Mouse (Mus musculus): ENCODE measurements at regions not wholly inside any gene's neighbourhood (a gene's known extent, or its start where the extent isn't known, plus 50 kb on each side); places are given as distances from the start of the nearest gene placed in this dataset.

DNA sequence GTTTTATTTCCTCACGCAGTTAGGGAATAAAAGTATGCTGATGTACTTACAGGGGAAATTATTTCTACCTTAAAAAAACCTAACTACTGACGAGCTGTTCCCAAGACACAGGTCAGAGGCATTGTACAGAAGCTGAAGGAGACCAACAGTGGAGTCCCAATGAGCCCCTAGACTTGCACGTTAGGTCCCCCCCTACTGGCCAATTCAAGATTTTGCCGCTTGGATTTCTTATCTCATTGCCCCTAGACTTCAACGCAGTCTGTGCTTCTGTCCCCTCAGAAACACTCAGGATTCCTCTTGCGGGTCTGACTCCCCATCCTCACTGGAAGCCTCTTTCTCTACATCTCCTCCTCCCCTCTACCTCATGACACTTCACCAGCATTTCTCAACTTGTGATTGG lies 125.3 kb downstream of the Gm12728 start:
- no peak for TF ChIP-seq RAD21 (IDR thresholded peaks at IDR 0.05; ENCODE audit: low read depth, low read length)
- TF ChIP-seq POLR2A (IDR thresholded peaks at IDR 0.05; ENCODE audit: control insufficient read depth in 1 of 2, insufficient read depth in 1 of 2, low read depth in 1 of 2, low read length in 2 of 2, poor library complexity in 1 of 2): no peak
- TF ChIP-seq MAX (IDR thresholded peaks at IDR 0.05; ENCODE audit: low read length): no peak
- TF ChIP-seq POLR2AphosphoS5 (IDR thresholded peaks at IDR 0.05; ENCODE audit: borderline replicate concordance, low read depth, low read length): no peak
- TF ChIP-seq KAT2A (conservative IDR thresholded peaks at IDR 0.05; ENCODE audit: low read depth, low read length): no peak
- no peak for TF ChIP-seq NELFE (IDR thresholded peaks at IDR 0.05; ENCODE audit: low read depth, low read length)
- TF ChIP-seq ZKSCAN1 (IDR thresholded peaks at IDR 0.05; ENCODE audit: low read depth, low read length): no peak
- TF ChIP-seq CTCF (IDR thresholded peaks at IDR 0.05 in 2 of 3, conservative IDR thresholded peaks at IDR 0.05 in 1 of 3; ENCODE audit: control insufficient read depth in 1 of 3, insufficient read depth in 1 of 3, low read depth in 2 of 3, low read length in 3 of 3, poor library complexity in 1 of 3, severe bottlenecking in 1 of 3): no peak; a peak in 1 of 6 replicates
- TF ChIP-seq ZNF384 (IDR thresholded peaks at IDR 0.05; ENCODE audit: low read depth, low read length): no peak
- no peak for TF ChIP-seq ZMIZ1 (IDR thresholded peaks at IDR 0.05; ENCODE audit: low read depth, low read length)
